Mouse (Mus musculus): Measurements from ENCODE around the gene Gm6337.
"Not testable (repeated sequence)": the region's sequence is repeated elsewhere in the genome, so short reads cannot be mapped to it uniquely, and the experiment has no call there.

DNA sequence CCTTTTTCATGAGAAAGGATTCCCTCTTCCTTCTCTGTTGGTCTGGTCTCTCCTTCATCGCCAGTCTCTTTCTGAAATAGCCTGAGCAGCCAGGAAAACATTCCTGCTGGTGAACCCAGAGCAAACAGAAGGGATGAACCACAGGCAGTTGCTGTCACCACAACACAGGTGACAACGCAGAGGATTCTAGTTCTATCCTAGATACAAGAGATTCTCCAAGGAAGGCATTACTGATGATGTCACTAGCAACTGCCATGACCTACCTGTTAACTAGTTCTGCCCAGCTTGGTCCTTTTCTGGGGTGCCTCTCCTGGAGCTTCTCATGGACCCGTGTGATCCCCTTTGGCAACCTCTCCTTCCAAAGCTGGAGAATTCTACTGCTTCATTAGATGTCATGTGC is 35.8 kb upstream of the Gm6337 start, which contains the start of gene Gm8206:
- TF ChIP-seq CTCF (IDR thresholded peaks at IDR 0.05; ENCODE audit: borderline replicate concordance, control insufficient read depth, extremely low read depth, insufficient read depth, low read length, poor library complexity); POLR2A (IDR thresholded peaks at IDR 0.05; ENCODE audit: control insufficient read depth, extremely low read depth, insufficient read depth, low read length, poor library complexity): not testable (repeated sequence)
